Mouse (Mus musculus): ENCODE data around the gene Snx29.

Snx29 gene

GRCm38 (mm10) chr16:11778191-11778590, 455.5 kb downstream of the Snx29 start:
- no peak for DNase-seq (ENCODE audit: low read depth, low spot score)

DNA sequence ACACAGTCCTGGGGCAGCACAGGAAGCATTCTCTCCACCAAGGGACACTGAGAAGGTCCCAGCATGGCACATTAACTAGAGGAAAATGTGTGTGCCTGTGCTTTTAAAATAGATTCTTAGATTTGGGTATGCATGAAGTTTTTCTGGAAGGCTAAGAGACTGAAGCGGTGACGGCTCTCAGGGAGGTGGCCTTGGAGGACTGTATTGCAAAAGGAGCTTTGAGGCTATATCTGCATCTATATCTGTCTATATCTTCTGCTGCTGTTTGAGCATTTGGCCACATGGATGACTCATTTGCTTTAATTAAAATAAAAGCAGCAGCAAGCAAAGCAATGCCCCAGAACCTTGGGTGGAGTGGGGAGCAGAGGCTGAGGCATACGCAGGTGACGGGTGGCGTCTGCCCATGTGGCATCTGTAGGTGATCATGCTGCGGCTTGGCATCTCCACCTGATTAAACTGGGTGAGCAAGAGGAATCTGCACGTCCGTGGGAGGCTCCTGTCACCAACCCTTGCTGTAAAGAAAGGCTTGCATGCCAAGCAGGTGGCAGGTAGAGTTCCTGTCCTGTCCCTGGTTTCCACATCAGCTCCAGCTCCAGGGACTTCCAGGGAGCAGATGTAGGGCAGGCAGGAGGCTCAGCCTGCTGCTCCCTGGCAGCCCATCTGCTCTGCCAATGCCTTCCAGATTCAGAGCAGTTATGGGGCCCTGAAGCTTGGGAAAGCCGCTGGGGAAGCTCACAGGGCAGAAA, 456.2 kb downstream of the Snx29 start:
- DNase-seq (ENCODE audit: low read depth, low spot score) = no peak

DNA sequence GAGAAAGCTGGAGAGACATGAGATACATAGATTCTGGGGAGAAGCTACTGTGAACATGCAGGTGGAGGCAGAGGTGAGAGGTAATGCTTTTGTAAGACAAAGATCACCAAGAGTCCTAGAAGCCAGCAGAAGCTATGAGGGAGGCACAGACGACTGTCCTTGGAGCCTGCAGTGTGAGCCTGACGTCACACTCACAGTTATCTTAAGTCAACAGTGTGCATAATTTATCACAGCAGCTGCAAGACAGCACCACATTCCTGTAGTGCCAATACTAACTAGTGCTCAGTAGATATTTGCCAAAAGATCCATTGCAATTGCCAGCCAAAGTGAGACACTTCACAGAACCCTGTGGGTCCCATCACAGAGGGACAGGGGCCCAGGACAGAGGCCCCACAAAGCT, 459.4 kb downstream of the Snx29 start:
- no peak for DNase-seq (ENCODE audit: low read depth, low spot score)

- DNase-seq (ENCODE audit: low read depth, low spot score) = no peak
These were observed 460.6 kb downstream of the Snx29 start for GRCm38 (mm10) chr16:11783337-11783736.

DNA sequence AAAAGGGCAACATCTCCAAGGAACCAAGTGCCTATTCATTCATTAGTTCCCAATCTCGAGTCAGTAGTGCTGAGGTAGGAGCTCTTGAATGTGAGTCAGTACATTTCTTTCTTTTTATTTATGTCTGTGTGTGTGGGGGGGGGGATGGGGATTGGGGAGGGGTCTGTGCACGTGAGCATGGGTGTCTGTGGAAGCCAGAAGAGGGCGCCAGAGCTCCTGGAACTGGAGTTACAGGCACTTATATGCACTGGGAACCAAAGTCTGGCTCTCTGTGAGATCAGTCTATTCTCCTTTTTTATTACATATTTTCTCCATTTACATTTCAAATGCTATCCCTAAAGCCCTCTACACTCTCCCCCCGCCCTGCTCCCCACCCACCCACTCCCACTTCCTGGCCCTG, 461.6 kb downstream of the Snx29 start:
- DNase-seq (ENCODE audit: low read depth, low spot score) = no peak

- no peak for DNase-seq (ENCODE audit: low read depth, low spot score)
These were observed 463.1 kb downstream of the Snx29 start for GRCm38 (mm10) chr16:11785806-11786205.

DNA sequence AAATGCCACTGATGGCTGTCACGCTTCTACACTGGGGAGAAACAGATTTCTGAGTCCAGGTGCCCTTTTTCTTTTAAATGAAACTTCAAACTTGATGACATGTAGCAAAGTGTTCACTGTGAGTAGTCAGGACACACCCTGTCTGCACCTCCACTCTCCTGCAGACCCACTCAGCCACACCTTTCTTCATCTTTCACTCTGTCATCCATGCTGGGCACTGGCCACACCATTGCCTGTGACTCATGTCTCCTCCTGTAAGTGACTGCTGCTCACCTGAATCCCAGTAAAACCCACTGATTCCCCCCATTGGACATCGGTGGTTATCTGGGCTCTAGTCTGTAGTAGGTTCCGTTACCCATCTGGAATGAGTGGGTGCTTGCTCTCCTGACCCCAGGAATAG, 467.8 kb downstream of the Snx29 start:
- no peak for DNase-seq (ENCODE audit: low read depth, low spot score)

GRCm38 (mm10) chr16:11793391-11793790, 470.7 kb downstream of the Snx29 start:
- no peak for DNase-seq (ENCODE audit: low read depth, low spot score)

DNA sequence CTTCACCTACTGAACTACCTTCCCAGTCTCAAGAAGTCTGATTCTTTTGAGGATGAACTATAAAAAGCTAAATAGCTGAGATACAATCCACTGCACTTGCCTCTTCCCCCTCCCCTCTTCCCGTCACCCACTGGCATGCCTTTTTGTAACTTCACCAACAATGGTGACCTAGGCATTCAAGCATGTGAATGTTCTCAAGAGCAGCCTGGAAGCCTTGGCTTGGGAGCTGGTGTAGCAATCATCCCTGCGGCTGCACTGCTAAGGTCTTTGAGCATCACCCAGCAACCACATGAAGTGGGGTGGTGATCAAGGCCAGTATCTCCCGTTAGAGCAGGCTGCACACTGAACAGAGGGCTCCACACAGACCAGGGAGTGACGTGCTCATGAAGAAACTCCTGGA, 471.9 kb downstream of the Snx29 start:
- DNase-seq (ENCODE audit: low read depth, low spot score) = no peak

GRCm38 (mm10) chr16:11795758-11796460, 473.2 kb downstream of the Snx29 start:
- no peak for DNase-seq (ENCODE audit: low read depth, low spot score)

- no peak for DNase-seq (ENCODE audit: low read depth, low spot score)
These were observed 479.3 kb downstream of the Snx29 start for GRCm38 (mm10) chr16:11801960-11802539.

All from retina, postnatal 7 days (tissue).